Mouse (Mus musculus) layer of hippocampus, adult 9-11 months (tissue): ENCODE results near the gene Sox5.
"Not testable (repeated sequence)": the region's sequence is repeated elsewhere in the genome, so short reads cannot be mapped to it uniquely, and the experiment has no call there.

Source experiments
- DNase-seq: peaks from one replicate; pipeline ENCODE4 v3.0.0; 2022

The Sox5 gene

DNA sequence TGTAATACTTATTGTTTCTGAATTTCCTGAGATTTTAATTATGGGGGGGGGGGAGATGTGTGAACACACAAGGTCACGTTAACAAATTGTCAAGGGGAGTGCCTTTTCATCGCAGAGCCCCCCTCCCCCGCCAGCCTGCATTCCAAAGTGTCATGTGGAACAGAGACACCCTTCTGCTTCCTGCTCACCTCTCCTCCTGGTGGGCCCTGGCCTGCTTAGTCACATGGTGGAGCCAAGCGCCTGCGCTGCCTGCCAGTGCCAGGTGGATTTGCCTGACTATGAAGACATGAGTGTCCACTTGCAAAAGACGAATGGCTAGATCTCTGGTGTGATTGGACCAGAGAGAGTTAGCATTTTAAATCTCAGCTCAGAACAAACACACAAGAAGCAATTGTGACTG is 462.1 kb downstream of the Sox5 start:
- no peak for DNase-seq

DNA sequence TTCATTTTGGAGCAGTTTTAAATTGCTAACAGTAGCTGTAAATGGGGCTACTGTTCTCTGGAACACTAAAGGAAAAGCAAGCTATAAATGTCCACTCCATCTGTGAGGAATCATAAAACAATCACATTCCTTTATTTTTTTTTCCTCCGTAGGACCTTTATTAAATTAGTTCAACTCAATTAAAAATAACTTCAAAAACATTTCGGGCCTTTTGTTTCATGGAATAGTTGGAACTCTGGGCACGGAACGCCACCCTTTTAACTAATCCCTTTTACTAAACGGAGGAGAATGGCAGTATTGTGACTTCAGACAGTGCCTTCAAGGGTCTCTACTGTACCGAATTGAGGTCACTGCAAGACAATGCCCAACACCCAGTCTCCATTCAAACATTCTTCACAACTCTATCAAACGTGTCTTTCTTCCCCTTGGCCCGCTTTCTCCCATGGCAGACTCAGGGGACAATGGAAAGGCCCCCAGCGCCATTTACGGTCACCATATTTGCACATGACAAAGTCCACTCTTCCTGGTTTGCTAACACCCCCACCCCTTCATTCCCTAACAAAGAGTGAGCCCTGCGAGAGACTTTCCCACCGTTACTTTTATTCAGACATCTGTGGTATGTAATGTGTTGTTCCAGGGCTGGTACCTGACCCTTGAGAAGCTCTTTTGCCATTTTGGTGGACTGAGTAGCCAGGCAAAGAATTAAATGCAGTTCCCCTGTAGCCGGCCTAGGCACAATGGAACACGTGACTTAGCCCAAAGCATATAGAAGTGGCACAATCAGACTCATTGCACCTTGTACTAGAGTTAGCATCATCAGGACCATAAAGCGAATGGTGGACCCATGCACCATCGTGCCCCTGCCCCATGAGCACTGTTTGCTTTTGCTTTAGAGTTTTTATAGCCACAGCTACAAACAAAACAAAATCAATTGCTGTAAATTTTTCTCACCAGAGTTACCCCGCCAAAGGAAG is 468.7 kb downstream of the Sox5 start:
- DNase-seq: no peak

DNA sequence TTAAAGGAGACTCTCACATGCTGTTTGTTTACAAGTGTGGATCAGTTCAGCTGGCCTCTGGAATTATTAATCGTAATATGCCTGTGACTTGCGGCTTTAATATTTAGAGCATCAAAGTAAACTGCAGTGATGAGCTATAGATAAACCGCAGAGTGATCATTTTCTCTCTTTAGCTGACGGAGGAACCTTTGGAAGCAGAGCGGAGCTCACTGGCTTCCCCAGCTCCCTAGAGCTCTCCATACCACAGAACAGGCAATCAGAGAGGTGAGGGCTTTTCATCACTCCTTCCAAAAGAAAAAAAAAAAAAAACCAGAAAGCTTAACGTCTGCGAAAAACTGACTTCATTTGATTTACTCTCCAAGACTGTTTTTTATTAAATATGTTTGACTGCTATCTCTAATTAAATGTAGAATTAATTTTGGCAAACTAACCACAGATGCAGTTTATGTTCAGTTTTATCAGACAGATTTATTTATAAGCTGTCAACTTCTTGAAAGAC is 469.4 kb downstream of the Sox5 start:
- DNase-seq: no peak

DNA sequence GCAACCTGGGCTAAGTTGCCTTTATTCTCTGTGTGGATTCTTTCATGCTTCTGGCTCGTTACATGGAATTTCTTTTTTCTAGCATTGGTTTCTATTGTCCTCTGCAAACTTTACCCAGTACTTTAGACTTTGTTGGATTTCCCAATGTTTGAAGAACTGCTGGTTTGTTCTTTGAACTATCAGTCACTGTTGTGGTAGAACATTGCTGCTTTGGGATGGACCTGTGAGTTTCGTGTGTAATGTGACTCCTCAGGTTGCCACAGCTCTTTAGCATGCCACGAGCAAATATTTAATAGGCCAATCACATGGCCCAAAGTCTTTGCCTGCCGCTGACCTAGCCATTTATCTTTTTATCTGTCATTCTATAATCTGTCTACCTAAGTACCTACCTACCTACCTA is 470.0 kb downstream of the Sox5 start:
- no peak for DNase-seq

DNA sequence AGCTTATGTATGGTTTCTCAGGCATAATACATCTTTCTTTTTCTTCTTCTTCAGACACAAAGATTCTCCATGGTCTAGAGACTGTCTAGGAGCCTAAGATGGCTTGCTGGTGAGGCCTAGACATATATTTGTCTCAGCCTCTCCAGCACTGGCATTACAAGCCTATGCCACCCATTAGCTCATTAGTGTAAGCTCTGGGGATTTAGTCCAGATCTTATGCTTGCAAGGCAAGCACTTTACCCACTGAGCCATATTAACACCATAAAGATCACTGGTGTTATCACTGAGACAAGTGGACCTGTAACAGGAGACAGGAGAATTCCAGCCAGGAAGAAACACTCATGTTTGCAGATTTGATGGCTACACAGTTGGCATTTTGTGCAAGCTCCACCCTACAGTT is 472.6 kb downstream of the Sox5 start:
- no peak for DNase-seq

DNA sequence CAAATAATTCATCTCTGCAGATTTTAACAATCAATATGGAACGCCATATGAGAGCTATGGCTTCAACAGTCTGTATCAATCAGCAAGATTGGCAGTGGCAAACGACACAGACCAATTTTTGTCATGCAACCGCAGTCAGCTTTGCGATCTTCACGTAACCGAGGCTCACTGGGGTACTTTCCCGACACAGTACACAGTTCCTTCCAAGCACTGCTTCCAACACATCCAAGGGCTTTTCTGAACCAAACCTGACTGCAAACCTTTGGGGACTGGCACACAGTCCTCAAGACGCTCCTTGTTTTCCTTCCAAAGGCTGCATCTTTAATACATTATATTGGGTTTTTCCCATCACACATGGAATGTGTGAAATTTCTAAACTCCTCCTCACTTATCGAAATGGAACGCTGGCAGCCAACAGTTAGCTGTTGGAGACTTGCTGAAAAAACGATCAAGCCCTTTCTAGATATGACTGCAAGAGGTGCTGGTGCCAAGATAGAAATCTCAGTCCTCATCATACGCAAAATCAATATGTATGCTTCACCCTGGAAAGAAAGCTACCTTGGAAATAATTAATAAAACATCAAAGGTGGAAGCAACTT is 474.1 kb downstream of the Sox5 start:
- DNase-seq: no peak

DNA sequence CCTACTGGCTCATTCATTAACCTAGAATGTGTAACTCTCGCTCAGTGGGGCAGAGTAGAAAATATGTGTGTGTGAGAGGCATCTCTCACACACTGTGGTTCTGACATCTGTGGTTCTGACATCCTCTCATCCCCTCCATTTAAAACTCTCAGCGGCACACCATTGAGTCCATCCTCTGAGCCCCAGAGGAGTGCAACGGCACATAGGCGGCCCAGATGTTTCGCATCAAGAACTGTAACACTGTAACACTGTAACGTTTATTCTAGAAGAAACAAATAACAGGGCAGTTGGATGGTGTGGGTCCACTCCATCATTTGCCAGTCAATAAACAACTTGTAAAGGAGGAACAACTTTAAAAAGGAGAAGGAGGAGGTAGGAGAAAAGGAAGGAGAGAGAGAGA is 479.0 kb downstream of the Sox5 start:
- no peak for DNase-seq

DNA sequence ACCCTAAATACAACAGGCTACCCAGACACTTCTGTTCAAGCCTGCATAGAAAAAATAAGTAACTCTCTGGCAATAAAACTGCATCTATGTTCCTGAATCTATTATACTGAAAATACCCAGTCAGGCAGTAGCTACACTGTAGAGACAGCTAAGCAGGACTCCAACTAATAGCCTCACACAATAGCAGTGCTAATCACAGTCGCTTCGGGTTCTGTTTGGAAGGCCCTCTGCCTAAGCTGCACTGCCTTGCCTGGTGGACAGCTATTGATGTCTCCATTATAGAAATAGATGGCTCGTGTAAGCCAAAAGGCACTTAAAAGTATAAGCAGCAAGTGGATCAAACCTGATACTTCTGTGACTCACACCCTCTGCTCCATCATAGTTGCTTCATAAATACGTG is 480.7 kb downstream of the Sox5 start:
- DNase-seq: no peak

DNA sequence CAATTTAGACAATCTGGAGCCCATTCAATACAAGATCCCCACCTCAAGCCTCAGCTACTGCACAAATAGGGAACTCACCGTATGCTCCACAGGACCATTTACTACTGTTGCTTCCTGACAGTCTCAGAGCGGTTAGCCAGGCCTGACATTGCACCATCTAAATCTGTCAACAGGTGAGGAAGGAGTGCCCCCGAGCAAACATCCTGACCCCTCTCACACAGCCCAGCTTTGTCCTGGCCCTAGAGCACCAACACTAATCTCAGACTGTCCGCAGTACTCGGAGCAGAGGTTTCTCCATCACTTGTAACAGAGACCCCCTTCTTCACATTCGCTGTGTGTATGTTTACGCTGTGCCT is 482.3 kb downstream of the Sox5 start:
- no peak for DNase-seq

DNA sequence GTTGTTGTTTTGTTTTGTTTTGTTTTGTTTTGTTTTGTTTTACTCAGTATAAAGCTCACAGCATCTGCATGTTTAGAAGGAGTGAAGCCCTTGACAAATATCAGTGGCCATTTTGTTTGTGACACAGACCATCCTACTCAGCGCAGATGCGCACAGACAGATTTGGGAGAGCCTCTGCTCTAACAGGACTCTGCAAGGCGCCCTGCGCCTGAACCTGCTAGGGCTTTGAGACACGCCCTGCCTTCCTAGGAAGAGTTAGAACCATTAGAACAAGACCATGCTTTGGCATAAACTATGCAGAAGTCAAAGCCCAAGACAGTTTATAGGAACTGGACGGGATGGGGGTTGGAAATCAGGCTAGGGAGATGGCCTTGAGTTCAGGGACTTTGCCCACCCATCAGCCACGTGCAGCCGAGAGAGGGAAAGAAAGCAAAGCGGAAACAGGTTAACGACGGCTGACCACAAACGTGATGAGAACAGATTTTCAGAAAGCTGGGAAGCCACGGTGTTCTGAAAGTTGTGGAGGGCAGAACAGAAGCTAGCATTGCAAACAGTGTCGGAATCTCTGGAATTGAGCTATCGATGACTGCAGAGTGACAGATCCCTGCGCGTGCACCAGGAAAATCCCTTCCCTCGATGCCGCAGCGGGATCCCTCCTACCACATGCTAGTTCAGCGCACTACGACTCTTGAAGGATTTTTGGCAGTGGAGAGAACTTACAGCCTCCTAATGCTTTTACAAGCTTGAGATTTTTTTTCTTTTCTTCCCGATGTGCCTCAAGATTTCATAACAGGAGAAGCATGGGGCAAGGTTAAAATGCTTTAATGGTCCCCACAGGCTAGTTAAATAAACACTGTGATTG is 482.9 kb downstream of the Sox5 start:
- DNase-seq: no peak

DNA sequence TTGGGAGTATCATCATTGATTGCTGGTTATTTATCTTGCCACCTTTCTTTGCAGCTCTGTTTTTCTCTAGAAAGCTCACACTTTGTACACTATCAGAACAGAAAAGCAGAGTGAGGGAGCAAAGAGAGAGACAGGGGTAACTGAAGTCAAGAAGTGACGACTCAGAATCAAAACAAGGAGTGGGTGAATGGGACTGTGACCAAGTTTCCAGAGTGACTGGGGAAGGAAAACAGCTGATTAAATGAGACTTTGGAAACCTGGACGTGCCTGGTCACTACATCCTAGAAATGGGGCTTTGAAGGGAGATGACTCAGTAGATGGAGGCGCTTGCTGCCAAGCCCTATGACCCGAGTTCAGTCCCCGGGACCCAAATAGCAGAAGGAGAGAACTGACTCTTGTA is 483.9 kb downstream of the Sox5 start:
- DNase-seq: no peak

DNA sequence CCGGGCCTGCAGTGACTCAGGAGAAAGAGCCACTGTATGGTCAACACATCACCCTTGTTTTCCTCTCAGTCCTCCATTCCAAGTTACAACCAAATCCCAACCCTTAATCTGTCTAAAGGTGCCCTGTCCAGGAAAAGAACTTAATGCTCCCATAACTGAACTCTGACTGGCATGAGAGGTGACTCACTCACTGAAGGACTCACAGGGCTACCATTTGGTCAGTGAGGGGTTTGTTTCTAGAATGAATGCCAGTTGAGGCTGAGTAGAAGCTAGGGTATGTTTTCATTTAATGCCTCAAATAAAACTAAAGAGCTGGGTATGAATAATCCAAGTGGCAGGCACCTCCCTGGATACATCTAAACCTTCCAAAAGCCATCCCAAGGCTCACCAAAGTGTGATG is 484.6 kb downstream of the Sox5 start:
- DNase-seq: no peak

DNA sequence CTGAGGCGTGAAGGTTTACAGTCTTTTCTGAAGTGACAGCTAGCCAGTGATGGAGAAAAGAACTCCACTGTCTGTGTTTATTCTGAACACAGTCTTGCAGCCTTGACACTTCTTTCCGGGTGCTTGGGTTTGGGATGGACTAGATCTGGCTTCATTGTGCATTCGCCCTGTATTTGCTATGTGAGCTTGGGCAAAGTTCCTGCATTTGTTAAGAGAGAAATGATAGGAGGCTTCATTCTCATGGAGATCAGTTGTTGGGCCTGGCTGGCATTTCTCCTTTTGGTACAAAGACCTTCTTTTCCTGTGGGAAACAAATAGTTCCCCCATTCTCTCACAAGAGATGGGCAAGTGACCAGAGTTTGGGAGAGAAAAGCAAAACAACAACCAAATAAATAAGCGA is 490.3 kb downstream of the Sox5 start:
- no peak for DNase-seq

DNA sequence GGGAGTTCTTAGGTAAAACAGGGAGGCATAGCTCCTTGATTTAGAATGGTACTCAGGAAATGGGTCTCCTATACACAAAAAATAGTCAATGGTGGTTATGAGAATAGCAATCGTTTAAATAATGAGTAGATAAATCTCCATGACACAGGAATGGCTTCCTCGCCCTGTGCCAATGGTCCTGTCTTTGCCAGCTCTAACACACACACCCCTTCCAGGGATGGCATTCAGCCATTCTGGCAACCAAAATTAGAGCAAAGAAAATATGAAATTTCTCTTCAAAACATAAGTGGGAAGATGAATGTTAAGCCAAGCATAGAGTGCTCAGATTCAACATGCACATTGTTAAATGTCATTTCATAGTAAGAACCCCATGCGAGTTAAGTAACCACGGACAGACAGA is 495.7 kb downstream of the Sox5 start:
- DNase-seq: peak; percentile 5

DNA sequence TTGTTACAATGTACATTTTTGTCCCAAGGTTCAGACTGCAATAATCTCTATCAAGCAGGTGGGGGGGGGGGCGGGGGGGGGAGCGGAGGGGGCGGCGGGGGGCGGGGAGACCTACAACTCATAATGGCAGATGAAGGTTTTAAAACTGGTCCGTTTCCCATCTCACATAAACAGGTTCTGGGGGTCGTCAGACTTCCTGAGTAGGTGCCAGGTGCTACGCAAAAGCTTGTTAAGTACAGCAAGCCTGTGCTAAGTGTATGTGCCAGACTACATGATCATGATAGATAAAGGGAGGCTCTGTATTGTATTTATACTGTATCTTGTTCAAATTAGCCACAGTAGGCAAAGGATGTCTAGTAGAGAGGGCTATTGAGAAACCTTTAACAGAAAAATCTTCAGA is 498.6 kb downstream of the Sox5 start:
- DNase-seq: no peak

DNA sequence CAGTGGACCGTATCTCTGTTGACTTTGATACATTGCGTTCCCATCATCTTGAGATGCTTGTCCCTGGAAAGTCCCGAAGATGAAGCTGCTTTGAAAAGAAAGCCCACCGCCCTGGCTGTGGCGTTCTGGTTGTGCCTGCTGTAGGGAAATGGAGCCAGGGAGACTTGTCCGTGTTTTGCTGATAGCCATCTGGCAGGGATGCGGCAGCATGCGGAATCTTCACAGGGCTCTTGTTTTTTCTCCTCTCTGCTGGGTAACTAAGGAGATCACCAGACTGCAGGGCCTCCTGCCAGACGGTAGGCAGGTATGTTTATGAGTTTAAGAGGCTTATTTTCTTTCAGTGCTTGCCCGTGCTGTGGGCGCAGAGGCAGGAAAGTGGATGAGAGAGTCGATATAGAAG is 499.0 kb downstream of the Sox5 start:
- DNase-seq: peak; percentile 34

DNA sequence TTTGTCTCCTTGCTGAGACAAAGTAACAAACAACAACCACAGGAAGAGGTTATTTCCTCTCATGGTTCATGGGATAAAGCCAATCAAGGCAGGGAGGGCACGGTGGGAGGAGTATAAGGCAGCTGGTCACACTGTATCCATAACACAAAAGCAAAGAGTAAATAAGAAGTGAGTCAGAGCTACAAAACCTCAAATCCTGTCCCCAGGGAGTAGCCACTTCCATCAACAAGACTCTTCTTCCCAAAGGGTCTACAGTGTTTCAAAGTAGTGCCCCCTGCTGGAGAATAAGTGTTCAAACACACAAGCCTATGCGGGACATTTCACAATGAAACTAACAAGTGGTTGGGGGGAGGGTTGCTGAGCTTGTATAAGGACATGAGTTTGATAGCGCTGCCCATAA is 500.1 kb downstream of the Sox5 start:
- no peak for DNase-seq

DNA sequence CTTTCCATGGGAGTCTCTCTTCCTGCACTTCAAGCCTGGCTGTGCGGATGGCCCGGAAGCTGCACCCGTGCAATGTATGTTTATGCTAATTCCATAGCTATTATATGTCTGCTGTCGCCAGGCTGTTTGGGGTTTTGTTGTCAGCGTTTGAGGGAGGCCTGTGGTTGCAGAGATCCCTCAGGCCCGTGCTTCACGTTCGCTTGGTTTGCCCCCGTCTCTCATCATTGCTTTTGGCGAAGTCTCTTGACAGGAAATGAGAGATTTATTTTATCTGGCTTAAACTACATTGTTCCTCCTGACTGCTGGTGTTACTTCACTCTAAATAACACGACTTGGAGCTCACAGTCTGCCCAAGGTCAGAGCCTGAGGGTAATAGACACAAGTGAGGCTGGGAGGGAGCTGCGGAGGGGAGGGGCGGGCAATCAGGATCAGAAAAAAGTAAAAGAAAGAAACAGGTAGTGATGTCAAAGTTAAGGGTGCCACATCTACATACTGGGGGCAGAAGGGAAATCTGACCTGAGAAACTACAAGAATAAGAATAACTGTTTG is 503.2 kb downstream of the Sox5 start:
- DNase-seq: no peak

DNA sequence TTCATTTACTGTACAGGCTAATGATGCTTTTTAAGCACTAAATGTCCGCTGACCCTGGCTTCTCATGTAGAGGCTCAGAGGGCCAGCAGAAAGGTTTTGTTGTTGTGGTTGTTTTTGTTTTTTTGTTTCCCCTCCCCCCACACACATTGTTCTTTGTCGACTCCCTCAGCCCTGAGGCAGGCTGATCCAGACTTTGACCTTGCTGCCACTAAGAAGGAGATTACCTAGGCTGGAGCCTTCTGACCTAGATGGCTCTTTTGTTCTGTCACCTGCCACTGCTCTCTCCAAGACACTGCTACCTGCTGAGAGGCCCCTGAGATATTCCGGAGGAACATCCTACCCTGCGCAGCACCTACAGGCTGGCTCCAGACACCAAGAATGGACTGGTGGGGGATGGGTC is 508.4 kb downstream of the Sox5 start:
- DNase-seq: not testable (repeated sequence)

DNA sequence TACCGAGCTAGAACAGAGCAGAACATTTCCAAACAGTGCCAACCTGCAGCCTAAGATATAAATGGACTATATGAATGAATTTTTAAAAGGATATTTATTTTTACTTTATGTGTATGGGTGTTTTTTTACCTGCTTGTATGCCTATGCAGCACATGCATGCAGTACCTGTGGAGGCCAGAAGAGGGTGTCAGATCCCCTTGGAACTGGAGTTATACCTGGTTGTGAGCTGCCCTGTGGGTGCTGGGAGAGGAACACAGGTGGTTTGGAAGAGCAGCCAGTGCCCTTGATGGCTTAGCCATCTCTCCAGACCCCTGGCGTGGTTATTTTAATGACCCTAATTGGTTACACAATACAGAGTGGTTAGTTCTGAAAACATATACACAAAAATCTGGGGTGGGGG is 510.5 kb downstream of the Sox5 start:
- no peak for DNase-seq

DNA sequence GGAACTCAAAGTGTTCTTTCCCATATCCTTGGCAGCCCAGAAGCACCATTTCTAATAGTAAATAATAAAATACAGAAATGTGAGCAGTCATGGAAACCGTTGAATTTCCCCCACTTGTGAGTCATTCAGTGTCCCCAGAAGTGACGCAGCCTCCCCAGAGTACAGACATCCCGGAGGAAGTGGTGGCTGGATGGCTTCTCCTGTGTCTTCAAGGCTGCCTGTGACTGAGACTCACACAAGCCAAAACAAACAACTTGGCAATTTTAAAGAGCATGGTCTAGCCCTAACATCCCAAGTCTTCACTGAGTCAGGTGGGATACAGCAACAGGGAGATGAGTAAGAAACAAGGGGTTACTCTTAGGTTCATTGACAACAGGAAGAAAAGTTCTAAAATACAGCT is 511.5 kb downstream of the Sox5 start:
- DNase-seq: no peak

DNA sequence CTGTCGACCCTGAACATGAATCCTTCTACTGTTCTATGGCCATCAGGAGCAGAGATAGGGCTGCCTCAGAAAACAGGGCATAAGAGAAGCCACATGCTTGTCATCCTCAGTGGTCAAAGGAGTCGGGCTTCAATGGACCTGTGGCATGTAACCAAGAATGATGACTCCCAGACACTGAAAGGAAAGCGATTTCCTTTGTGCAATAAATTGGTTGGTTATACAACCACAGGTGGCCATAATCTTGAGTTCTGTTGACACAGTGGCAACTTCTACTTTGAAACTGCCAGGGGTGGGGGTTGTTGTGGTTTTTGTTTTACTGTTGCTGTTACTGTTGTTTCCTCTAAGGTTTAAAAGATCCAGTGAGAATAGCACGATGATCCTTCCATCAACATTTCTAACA is 512.1 kb downstream of the Sox5 start:
- no peak for DNase-seq

DNA sequence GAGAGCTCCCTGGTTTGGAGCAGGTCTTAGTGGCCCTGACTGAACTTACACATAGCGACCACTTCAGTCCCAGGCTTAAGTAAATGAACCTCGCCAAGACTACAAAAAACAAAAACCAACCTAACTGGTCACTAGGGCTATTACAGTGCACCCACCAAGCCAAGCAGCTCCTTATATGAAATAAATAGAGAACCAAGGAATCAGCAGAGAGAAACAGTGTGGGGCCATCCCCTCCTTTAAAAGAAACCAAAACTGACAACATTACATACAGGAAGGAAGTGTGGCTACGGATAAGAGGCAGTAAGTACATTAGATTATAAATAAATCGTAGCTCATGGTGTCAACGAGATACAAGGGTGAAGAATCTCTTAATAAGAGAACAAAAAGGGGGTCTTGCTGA is 516.0 kb downstream of the Sox5 start:
- no peak for DNase-seq
